Mouse (Mus musculus): Measurements from ENCODE around the gene Samd1. TPM values are rescaled to one million over a fixed set of nuclear protein-coding genes. Genes with fewer than 3 reads are reported as not detected.
"Not testable (repeated sequence)": the region's sequence is repeated elsewhere in the genome, so short reads cannot be mapped to it uniquely, and the experiment has no call there.

Gene Samd1
- polyA plus RNA-seq, 1 experiment, result 153 TPM

DNA sequence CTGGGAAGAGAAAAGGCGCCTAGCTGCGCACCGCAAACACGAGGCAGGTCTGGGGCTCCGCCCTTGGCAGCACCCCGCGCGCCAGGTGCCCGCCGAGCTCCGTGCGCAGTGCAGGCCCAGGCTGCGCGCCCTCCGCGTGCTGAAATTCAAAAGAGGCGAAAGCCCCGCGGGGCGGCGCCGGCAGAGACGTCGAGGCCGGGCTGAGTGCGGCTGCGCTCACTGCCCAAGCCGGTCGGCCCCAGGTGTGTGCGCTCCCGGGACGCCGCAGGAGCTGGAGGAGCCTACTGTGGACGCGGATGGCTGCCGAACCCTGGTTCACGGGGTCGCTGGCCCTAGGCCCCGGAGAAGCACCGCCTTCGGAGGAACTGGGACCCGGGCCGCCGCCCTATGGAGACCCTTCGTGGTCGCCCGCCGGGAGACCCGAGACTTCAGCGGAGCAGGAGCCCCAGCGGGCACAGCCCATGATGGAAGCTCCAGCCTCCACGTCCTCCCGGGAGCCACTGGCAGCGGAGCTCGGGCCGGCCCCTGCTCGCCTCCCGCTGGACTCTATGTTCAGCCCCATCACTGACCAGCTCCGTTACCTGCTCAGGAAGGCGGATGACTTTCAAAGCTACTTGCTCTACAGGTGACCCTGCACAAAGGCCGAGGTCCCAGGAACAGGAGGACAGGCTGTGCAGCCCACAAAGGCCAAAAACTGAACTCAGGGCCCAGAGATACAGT is 4.0 kb downstream of the Samd1 start, which contains the start of gene 1700067K01Rik:
Gene 1700067K01Rik (plus strand): TSS at position 222 of the 720 bp plus-strand sequence.
- 93% methylated on average over 61 of the region's 61 CpGs for WGBS
- Histone ChIP-seq H3K4me1 (replicated peaks; ENCODE audit: control insufficient read depth, insufficient read depth, low read length) (peaks cover 41% of the 10 kb centered on the region), H3K27ac (ENCODE audit: control insufficient read depth, insufficient read depth, low read length) (no peak within 1 kb of the TSS), H3K27me3 (ENCODE audit: control insufficient read depth, insufficient read depth, low read length) (no peaks in the 10 kb centered on the region), H3K36me3 (ENCODE audit: control insufficient read depth, insufficient read depth, low read length) (no peaks in the 10 kb centered on the region), H3K4me3 (ENCODE audit: control insufficient read depth, insufficient read depth, low read length) (no peak within 1 kb of the TSS)
- TF ChIP-seq CTCF (IDR thresholded peaks at IDR 0.05; ENCODE audit: borderline replicate concordance, control insufficient read depth, extremely low read depth, insufficient read depth, low read length, poor library complexity) (no peak), POLR2A (IDR thresholded peaks at IDR 0.05; ENCODE audit: control insufficient read depth, extremely low read depth, insufficient read depth, low read length, poor library complexity) (no peak)
- DNase-seq, result no peak

DNA sequence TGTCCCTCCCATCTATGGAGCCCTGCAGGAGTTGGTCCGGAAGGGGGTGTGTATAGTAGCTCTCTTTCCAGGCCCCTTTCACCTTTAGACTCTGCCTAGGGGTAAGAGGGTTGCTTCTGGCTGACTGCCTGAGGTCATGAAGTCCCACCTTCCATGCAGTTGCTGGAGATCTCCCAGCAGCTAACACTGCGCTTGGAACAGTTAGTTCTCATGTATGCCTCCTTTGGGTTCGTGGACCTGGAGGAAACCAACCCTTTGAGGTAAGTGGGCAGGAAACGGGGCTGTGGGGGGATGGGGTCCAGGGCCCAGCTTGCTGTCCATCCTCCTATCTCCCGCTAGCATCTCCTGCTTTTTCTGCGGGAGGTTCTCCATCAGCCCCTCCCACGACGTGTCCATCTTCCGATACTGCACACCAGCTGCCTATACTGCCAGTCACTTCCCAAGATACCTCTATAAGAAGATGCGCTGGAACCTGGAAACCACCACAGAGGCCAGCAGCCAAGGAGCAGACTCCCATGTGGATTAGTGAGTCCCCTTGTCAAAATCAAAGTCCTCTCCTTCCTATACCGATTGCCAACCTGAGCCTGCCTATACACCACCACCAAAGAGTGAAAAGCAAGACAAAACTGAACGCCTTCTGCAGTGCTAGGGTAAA is 5.6 kb downstream of the Samd1 start:
- WGBS, result 87% methylated on average over 12 of the region's 12 CpGs
- no peak for TF ChIP-seq CTCF (IDR thresholded peaks at IDR 0.05; ENCODE audit: borderline replicate concordance, control insufficient read depth, extremely low read depth, insufficient read depth, low read length, poor library complexity)
- TF ChIP-seq POLR2A (IDR thresholded peaks at IDR 0.05; ENCODE audit: control insufficient read depth, extremely low read depth, insufficient read depth, low read length, poor library complexity), result no peak
- Histone ChIP-seq H3K36me3 (ENCODE audit: control insufficient read depth, insufficient read depth, low read length) (no peaks in the 10 kb centered on the region), H3K4me3 (ENCODE audit: control insufficient read depth, insufficient read depth, low read length) (no peak overlapping the region), H3K4me1 (replicated peaks; ENCODE audit: control insufficient read depth, insufficient read depth, low read length) (peaks cover 39% of the 10 kb centered on the region), H3K27me3 (ENCODE audit: control insufficient read depth, insufficient read depth, low read length) (no peaks in the 10 kb centered on the region), H3K27ac (ENCODE audit: control insufficient read depth, insufficient read depth, low read length) (no peak overlapping the region)
- no peak for DNase-seq

DNA sequence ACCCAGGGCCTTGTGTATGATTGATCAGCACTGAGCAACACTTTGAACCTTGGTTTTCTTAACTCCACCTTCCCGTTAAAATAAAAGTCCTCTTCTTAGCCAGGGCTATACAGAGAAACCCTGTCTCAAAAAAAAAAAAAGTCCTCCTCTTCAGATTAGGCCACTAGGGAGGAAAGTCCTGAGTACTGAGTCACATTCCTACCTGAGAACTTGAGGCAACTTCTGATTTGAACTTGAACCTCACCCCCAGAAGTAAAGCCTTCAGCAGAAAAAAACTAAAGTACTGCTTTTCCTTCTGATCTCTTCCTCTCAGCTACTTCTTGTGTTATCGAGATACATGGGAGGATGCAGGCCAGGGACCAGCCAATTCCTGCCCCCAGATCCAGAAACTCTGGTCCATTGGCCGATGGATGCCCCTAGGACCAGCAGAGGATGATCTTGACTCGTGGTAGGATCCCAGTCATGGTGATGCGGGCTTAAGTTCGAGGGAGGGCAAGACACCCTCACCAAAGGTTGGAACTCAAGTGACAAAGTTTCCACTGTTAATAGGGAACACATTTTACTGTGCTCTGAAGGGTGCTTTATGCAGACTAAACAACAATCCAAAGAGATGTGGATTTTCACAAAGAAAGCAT is 6.3 kb downstream of the Samd1 start:
- no peak overlapping the region for H3K27ac ChIP-seq (ENCODE audit: control insufficient read depth, insufficient read depth, low read length)
- no peak overlapping the region for H3K4me3 ChIP-seq (ENCODE audit: control insufficient read depth, insufficient read depth, low read length)
- H3K27me3 ChIP-seq (ENCODE audit: control insufficient read depth, insufficient read depth, low read length), result no peaks in the 10 kb centered on the region
- H3K36me3 ChIP-seq (ENCODE audit: control insufficient read depth, insufficient read depth, low read length), result no peaks in the 10 kb centered on the region
- peaks cover 37% of the 10 kb centered on the region for H3K4me1 ChIP-seq (replicated peaks; ENCODE audit: control insufficient read depth, insufficient read depth, low read length)
- TF ChIP-seq POLR2A (IDR thresholded peaks at IDR 0.05; ENCODE audit: control insufficient read depth, extremely low read depth, insufficient read depth, low read length, poor library complexity) (no peak), CTCF (IDR thresholded peaks at IDR 0.05; ENCODE audit: borderline replicate concordance, control insufficient read depth, extremely low read depth, insufficient read depth, low read length, poor library complexity) (no peak)
- 81% methylated on average over 6 of the region's 6 CpGs for WGBS
- DNase-seq, result no peak

DNA sequence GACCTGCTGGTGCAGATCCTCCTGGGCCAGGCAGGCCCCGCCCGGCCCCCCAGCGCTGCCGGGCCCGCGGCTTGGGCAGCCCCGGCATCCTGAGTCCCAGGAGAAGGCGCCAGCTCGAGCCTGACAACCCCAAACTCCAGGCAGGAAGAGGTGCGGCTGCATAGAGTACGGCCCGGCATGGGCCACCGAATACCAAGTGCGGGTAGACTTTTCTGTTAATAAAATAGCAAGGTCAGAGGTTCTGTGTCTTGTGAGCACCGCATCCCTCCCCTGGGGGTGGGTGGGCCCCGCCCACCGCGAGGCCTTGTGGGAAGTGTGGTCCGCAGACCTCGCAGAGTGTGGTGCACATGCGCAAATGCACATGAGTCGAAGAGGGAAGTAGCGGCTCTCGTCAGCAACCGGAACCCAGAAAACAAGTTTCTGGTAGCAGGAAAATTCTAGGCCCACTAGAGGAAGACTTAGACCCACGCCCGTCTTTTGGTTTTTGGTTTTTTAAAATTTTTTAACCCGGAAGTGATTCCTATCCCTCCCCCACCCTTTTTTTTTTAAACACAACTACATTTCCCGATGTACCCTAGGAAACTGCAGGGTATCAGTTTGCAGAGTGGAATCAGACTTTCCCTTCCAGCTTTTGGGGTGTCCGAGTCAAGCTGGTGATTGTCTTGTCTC is 7.2 kb downstream of the Samd1 start:
- Histone ChIP-seq H3K27ac (ENCODE audit: control insufficient read depth, insufficient read depth, low read length) (peak overlapping the region; percentile 84), H3K4me1 (replicated peaks; ENCODE audit: control insufficient read depth, insufficient read depth, low read length) (peaks cover 28% of the 10 kb centered on the region), H3K27me3 (ENCODE audit: control insufficient read depth, insufficient read depth, low read length) (no peaks in the 10 kb centered on the region), H3K4me3 (ENCODE audit: control insufficient read depth, insufficient read depth, low read length) (peak overlapping the region; percentile 67), H3K36me3 (ENCODE audit: control insufficient read depth, insufficient read depth, low read length) (no peaks in the 10 kb centered on the region)
- TF ChIP-seq CTCF (IDR thresholded peaks at IDR 0.05; ENCODE audit: borderline replicate concordance, control insufficient read depth, extremely low read depth, insufficient read depth, low read length, poor library complexity), result 0 out of 2 replicates have a peak, but pooled peaks have one; percentile 36
- TF ChIP-seq POLR2A (IDR thresholded peaks at IDR 0.05; ENCODE audit: control insufficient read depth, extremely low read depth, insufficient read depth, low read length, poor library complexity), result 0 out of 2 replicates have a peak, but pooled peaks have one; percentile 16
- DNase-seq, result peak; percentile 95
- WGBS, result 1% methylated on average over 30 of the region's 30 CpGs

- not testable (repeated sequence) for H3K27ac ChIP-seq (ENCODE audit: control insufficient read depth, insufficient read depth, low read length); DNase-seq; H3K4me3 ChIP-seq (ENCODE audit: control insufficient read depth, insufficient read depth, low read length); H3K36me3 ChIP-seq (ENCODE audit: control insufficient read depth, insufficient read depth, low read length); H3K27me3 ChIP-seq (ENCODE audit: control insufficient read depth, insufficient read depth, low read length)
- peaks cover 26% of the 10 kb centered on the region for H3K4me1 ChIP-seq (replicated peaks; ENCODE audit: control insufficient read depth, insufficient read depth, low read length)
- WGBS, result 98% methylated on average over 7 of the region's 7 CpGs
Measured at GRCm38 (mm10) chr8:84005502-84005901, 8.0 kb downstream of the Samd1 start.

GRCm38 (mm10) chr8:84008362-84008761 is 10.9 kb downstream of the Samd1 start:
- WGBS, result 87% methylated on average over 7 of the region's 7 CpGs
- H3K27me3 ChIP-seq (ENCODE audit: control insufficient read depth, insufficient read depth, low read length), result peaks cover 16% of the 10 kb centered on the region; the same call in 1 of the 2 replicates
- no peak for DNase-seq
- no peak overlapping the region for H3K4me3 ChIP-seq (ENCODE audit: control insufficient read depth, insufficient read depth, low read length)
- no peak overlapping the region for H3K27ac ChIP-seq (ENCODE audit: control insufficient read depth, insufficient read depth, low read length)
- H3K36me3 ChIP-seq (ENCODE audit: control insufficient read depth, insufficient read depth, low read length), result no peaks in the 10 kb centered on the region
- TF ChIP-seq POLR2A (IDR thresholded peaks at IDR 0.05; ENCODE audit: control insufficient read depth, extremely low read depth, insufficient read depth, low read length, poor library complexity) (no peak), CTCF (IDR thresholded peaks at IDR 0.05; ENCODE audit: borderline replicate concordance, control insufficient read depth, extremely low read depth, insufficient read depth, low read length, poor library complexity) (no peak)
- peaks cover 32% of the 10 kb centered on the region for H3K4me1 ChIP-seq (replicated peaks; ENCODE audit: control insufficient read depth, insufficient read depth, low read length)
